Mouse (Mus musculus) ES-Bruce4 (cell line): ENCODE measurements at regions not wholly inside any gene's neighbourhood (a gene's known extent, or its start where the extent isn't known, plus 50 kb on each side); places are given as distances from the start of the nearest gene placed in this dataset.
"Not testable (repeated sequence)": the region's sequence is repeated elsewhere in the genome, so short reads cannot be mapped to it uniquely, and the experiment has no call there.

Experiments
- H3K27ac ChIP-seq: 2 replicates; pipeline ENCODE4 v1.5.1; 2012; ENCODE audit warnings: low read length, inconsistent platforms; ENCODE audit not compliant: insufficient read depth
- H3K27me3 ChIP-seq: 2 replicates; pipeline ENCODE4 v1.6.1; 2012; ENCODE audit warnings: mild to moderate bottlenecking, low read length, inconsistent platforms; ENCODE audit not compliant: control insufficient read depth, poor library complexity, insufficient read depth, severe bottlenecking
- H3K36me3 ChIP-seq: 2 replicates; pipeline ENCODE4 v1.6.1; 2012; ENCODE audit warnings: inconsistent platforms, mild to moderate bottlenecking, low read length, moderate library complexity; ENCODE audit not compliant: control insufficient read depth, poor library complexity, insufficient read depth, severe bottlenecking
- H3K4me1 ChIP-seq: one replicate; pipeline ENCODE4 v1.8.1; 2011; ENCODE audit warnings: low read length; ENCODE audit not compliant: control insufficient read depth, insufficient read depth
- H3K4me3 ChIP-seq: 2 replicates; pipeline ENCODE4 v1.5.1; 2011; ENCODE audit warnings: low read depth, mild to moderate bottlenecking, low read length
- H3K9ac ChIP-seq: 2 replicates; pipeline ENCODE4 v1.6.1; 2012; ENCODE audit warnings: low read depth, mild to moderate bottlenecking, inconsistent platforms; ENCODE audit not compliant: poor library complexity, severe bottlenecking
- H3K9me3 ChIP-seq: replicated peaks from 2 replicates; pipeline ENCODE4 v1.6.1; 2012; ENCODE audit warnings: mild to moderate bottlenecking, low read length, inconsistent platforms; ENCODE audit not compliant: control insufficient read depth, poor library complexity, insufficient read depth, severe bottlenecking
- CTCF ChIP-seq: IDR thresholded peaks from one replicate; pipeline ENCODE4 v1.8.1; 2011; ENCODE audit warnings: low read depth, low read length
- EP300 ChIP-seq: IDR thresholded peaks from 2 replicates; pipeline ENCODE4 v1.6.1; 2011; ENCODE audit warnings: low read depth, low read length; ENCODE audit not compliant: insufficient read depth
- POLR2A ChIP-seq: IDR thresholded peaks from one replicate; pipeline ENCODE4 v1.8.1; 2011; ENCODE audit warnings: low read length; ENCODE audit not compliant: insufficient read depth

DNA sequence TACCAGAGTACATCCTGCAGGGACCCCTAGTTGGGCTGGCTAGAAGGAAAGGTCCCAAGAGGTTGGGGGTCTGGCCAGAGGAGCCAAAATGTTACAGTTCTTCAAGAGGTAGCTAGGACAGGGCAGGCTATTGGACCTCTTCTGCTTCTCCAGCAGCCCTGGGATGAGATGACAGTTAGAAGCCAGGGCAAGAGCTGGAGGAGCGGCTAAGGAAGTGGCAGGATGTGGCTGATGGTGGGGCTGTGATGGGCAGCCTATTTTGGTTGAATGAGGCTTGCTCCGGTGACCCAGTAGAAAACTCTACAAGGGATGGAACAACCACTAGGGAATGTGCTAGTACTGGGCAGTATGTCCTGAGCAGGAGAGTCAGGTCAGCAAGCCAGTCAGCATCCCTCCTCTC, 82.8 kb downstream of the Ddx11 start:
- H3K4me1 ChIP-seq, result no peaks in the 10 kb centered on the region
- TF ChIP-seq POLR2A, result no peak
- TF ChIP-seq EP300, result no peak
- no peak for TF ChIP-seq CTCF
- no peak overlapping the region for H3K27ac ChIP-seq
- H3K4me3 ChIP-seq, result no peak overlapping the region
- no peaks in the 10 kb centered on the region for H3K36me3 ChIP-seq
- no peaks in the 10 kb centered on the region for H3K27me3 ChIP-seq
- H3K9ac ChIP-seq, result no peak overlapping the region
- no peaks in the 10 kb centered on the region for H3K9me3 ChIP-seq

DNA sequence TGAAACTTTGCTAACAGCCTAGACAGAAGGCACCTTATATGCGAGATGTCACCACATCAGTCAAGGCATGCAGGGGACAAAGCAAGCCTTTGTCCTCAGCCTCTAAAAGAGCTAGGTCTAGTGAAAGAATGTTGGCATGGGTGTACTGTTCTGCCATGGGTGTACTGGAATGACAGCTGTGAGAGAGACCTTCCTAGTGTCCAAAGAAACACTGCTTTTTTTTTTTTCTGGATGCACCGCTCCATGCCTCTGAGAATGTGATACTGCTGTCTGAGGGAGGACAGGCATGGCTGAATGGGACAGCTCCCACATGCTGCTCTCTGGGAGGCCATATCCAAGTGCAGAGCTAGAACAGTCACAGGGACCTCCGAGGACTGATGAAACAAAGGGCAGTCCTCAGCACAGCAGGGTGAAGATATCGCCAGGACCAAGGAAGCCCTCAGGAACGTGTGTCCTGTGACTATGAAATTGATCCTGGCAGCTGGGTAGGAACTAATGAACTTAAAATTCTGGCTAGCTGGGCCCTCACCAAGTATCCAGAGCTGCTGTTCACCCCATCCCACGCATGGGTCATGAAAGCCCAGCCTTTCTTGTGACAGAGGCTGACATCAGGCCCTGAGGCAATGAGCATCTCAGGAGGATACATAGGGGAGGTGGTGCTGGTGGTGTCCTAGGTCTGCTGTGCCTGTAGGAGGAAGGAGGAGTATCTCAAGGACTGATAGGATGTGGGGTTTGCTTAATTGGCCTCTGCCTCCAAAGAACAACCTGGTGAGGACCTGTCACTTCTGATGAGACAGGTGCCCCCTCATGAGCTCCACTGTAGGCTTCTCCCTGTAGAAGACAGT, 84.6 kb downstream of the Ddx11 start:
- H3K9ac ChIP-seq, H3K27ac ChIP-seq, H3K4me1 ChIP-seq, H3K4me3 ChIP-seq, H3K9me3 ChIP-seq, H3K36me3 ChIP-seq, H3K27me3 ChIP-seq: not testable (repeated sequence)

DNA sequence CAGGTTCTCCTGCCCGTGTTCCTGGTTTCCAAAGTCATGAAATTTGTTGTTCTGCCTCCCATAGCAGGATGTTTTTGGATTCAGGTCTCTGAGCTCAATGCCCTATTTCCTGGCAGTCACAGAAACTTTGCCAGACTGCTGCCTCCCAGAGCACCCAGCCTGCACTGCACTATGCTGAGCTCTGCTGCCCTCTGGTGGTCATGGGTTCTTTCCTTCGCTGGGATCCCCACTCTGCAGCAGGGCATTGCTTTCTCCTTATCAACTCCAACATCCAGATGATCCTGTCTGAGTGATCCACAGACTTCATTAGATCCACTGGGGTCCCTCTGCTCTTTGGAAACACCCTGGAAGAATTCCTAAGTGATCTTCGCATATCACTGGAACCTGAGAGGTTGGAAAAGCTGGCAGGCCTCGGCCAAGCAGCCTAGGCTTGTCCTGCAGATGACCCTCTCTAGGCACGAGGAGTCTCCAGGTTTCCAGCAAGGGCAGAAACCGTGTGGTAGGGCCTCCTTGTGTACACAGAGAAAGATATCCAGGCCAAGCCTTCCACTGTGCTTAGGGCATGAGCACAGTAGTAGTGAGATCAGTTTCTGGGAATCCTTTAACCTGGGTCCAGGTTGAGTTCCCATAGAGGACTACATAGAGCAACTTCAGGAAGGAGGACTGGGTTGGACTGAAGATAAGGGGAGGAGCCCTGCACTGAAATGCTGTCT, 85.6 kb downstream of the Ddx11 start:
- H3K4me3 ChIP-seq, H3K4me1 ChIP-seq, H3K9ac ChIP-seq: not testable (repeated sequence)

DNA sequence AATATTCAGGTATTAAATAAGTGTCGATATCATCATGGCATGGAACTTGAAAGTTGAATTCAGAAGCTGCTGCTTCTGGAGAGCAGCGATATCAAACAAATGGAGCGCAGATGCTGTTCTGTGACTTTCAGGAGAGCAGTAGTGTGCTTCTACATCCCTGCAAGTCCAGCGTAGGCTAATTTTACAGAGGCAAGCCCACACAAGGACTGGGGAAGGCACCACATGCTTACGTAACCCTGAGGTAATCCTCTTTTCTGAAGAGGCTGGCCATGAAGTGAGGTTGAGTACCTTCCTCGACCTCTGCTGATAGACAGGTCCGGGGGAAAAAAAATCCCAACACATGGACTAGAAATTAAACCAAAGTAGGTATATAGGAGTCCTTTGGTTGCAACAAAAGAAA, 88.2 kb downstream of the Ddx11 start:
- Histone ChIP-seq H3K4me1 (no peaks in the 10 kb centered on the region), H3K4me3 (no peak overlapping the region), H3K9ac (no peak overlapping the region), H3K27ac (no peak overlapping the region), H3K9me3 (no peaks in the 10 kb centered on the region), H3K36me3 (no peaks in the 10 kb centered on the region), H3K27me3 (no peaks in the 10 kb centered on the region)
- TF ChIP-seq EP300, result no peak

More for the DNA sequence above, 85.6 kb downstream of the Ddx11 start:
- H3K36me3 ChIP-seq, H3K27ac ChIP-seq, H3K27me3 ChIP-seq, H3K9me3 ChIP-seq: not testable (repeated sequence)

DNA sequence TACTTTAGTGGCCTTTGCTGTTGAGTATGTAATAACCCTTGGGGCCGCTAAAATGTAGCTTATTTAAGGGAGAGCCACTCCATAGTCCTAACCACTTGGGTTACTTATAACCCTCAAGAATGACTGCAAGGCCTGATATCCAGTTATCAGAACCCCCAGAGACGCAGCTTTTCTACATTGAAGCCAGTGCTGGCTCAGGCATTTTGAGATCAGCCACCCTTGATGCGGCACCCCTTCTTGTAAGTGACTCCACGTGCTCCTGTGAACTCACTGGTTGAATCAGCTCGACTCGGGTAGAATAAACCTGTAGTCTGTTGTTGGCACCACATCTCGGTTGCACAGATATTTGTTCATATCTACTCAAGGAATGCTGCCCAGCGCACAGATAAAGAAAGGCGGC, 89.3 kb downstream of the Ddx11 start:
- Histone ChIP-seq H3K36me3 (no peaks in the 10 kb centered on the region), H3K9me3 (no peaks in the 10 kb centered on the region), H3K9ac (no peak overlapping the region), H3K4me3 (no peak overlapping the region), H3K4me1 (no peaks in the 10 kb centered on the region), H3K27me3 (no peaks in the 10 kb centered on the region), H3K27ac (no peak overlapping the region)
- TF ChIP-seq CTCF (no peak), EP300 (no peak), POLR2A (no peak)

DNA sequence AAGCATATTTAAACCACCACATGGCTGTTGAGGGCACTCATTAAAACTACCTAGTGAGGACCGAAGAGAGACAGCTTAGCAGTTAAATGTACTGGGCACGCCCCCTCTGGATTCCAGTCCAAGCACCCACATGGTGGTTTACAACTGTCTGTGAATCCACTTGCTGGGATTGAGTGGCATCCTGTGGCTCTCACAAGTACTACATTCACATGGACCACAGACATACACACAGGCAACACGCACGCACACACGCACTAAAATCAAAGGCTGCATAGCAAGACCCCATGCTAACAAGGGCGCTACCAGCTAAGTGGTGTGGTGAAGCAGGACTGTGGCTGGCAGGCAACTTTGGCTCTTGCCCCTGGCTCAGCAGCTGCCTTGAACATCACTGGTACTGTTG, 95.0 kb downstream of the Ddx11 start:
- H3K4me1 ChIP-seq, result no peaks in the 10 kb centered on the region
- no peak overlapping the region for H3K27ac ChIP-seq
- H3K9me3 ChIP-seq, result no peaks in the 10 kb centered on the region
- TF ChIP-seq CTCF, result no peak
- TF ChIP-seq POLR2A, result no peak
- TF ChIP-seq EP300, result no peak
- H3K4me3 ChIP-seq, result no peak overlapping the region
- no peaks in the 10 kb centered on the region for H3K27me3 ChIP-seq
- H3K36me3 ChIP-seq, result no peaks in the 10 kb centered on the region
- H3K9ac ChIP-seq, result no peak overlapping the region
